Mouse (Mus musculus) layer of hippocampus, postnatal 10 days (tissue): ENCODE measurements at regions not wholly inside any gene's neighbourhood (a gene's known extent, or its start where the extent isn't known, plus 50 kb on each side); places are given as distances from the start of the nearest gene placed in this dataset.

Experiments
- DNase-seq, 2 experiments: peaks; one replicate each; pipeline ENCODE4 v3.0.0; 2021; ENCODE audit warnings: low spot score in 2 of 2

- DNase-seq, result peak; percentile 22 to 25
Observed at GRCm38 (mm10) chr4:27845521-27845920, 967.4 kb upstream of the Epha7 start.

GRCm38 (mm10) chr4:27846106-27846622 lies 966.8 kb upstream of the Epha7 start:
- DNase-seq, result no peak

- DNase-seq, result no peak
Observed at GRCm38 (mm10) chr4:27856086-27856485, 956.8 kb upstream of the Epha7 start.

- DNase-seq, result no peak
Observed at GRCm38 (mm10) chr4:27887262-27887954, 925.5 kb upstream of the Epha7 start.

- no peak for DNase-seq
Observed at GRCm38 (mm10) chr4:27896396-27896795, 916.5 kb upstream of the Epha7 start.

GRCm38 (mm10) chr4:27945351-27945750 lies 867.6 kb upstream of the Epha7 start:
- no peak for DNase-seq

- DNase-seq, result no peak
Observed at GRCm38 (mm10) chr4:27945768-27946167, 867.2 kb upstream of the Epha7 start.

- DNase-seq, result no peak
Observed at GRCm38 (mm10) chr4:27949970-27950717, 862.8 kb upstream of the Epha7 start.

- DNase-seq, result peak in 1 of 2 experiments; percentile 14
Observed at GRCm38 (mm10) chr4:27965046-27965681, 847.8 kb upstream of the Epha7 start.

- no peak for DNase-seq
Observed at GRCm38 (mm10) chr4:27970569-27970968, 842.4 kb upstream of the Epha7 start.

GRCm38 (mm10) chr4:27979210-27979771 lies 833.6 kb upstream of the Epha7 start:
- DNase-seq, result no peak

GRCm38 (mm10) chr4:27979781-27980180 lies 833.1 kb upstream of the Epha7 start:
- no peak for DNase-seq

GRCm38 (mm10) chr4:27981309-27981708 lies 831.6 kb upstream of the Epha7 start:
- no peak for DNase-seq

- DNase-seq, result no peak
Observed at GRCm38 (mm10) chr4:27987986-27988423, 824.9 kb upstream of the Epha7 start.

GRCm38 (mm10) chr4:27994411-27994810 lies 818.5 kb upstream of the Epha7 start:
- no peak for DNase-seq

GRCm38 (mm10) chr4:28001818-28002476 lies 811.0 kb upstream of the Epha7 start:
- DNase-seq, result no peak
